Mouse (Mus musculus): ENCODE results near the gene Vamp9. TPM values are rescaled to one million over a fixed set of nuclear protein-coding genes. Genes with fewer than 3 reads are reported as not detected.

Gene Vamp9
- polyA plus RNA-seq, 1 experiment from 2014 or later = not detected

- 48% methylated on average over 8 of the region's 8 CpGs for WGBS
- no peaks in the 10 kb centered on the region for H3K27me3 ChIP-seq (ENCODE audit: insufficient read depth, poor library complexity, severe bottlenecking)
- no peak for DNase-seq (ENCODE audit: low spot score)
- H3K4me3 ChIP-seq = no peak overlapping the region
- peaks cover 3% of the 10 kb centered on the region; the same call in 1 of the 2 replicates for H3K9me3 ChIP-seq
- H3K4me1 ChIP-seq (replicated peaks) = peaks cover 8% of the 10 kb centered on the region
- H3K36me3 ChIP-seq = no peaks in the 10 kb centered on the region
- no peak overlapping the region for H3K27ac ChIP-seq
Measured at GRCm38 (mm10) chr5:100000500-100000899, 94.4 kb downstream of the Vamp9 start.

Other genes with a start within 250 kb of the Vamp9 start
- gene Rasgef1b, start 177.2 kb upstream of the Vamp9 start, polyA plus RNA-seq (2016; fragmentation: Nextera tagmentation; extraction: Ambion mirVana) = 9.2 TPM in 2 replicates
- 247 and 280 TPM in 2 replicates for gene Hnrnpd, start 72.7 kb downstream of the Vamp9 start, polyA plus RNA-seq (2016; fragmentation: Nextera tagmentation; extraction: Ambion mirVana)
- 1.7 and 1.9 TPM in 2 replicates for gene 4930524J08Rik, start 72.8 kb downstream of the Vamp9 start, polyA plus RNA-seq (2016; fragmentation: Nextera tagmentation; extraction: Ambion mirVana)
- gene Hnrnpdl, start 133.4 kb downstream of the Vamp9 start, polyA plus RNA-seq (2016; fragmentation: Nextera tagmentation; extraction: Ambion mirVana) = 193 and 212 TPM in 2 replicates
- gene Enoph1, start 133.7 kb downstream of the Vamp9 start, polyA plus RNA-seq (2016; fragmentation: Nextera tagmentation; extraction: Ambion mirVana) = 46.9 and 52.1 TPM in 2 replicates